Mouse (Mus musculus) thymus, postnatal 4 days (tissue): Measurements from ENCODE around the gene Sirt1.

Experiments
- DNase-seq: peaks from one replicate; pipeline ENCODE4 v3.0.0; 2021

The Sirt1 gene

GRCm38 (mm10) chr10:63313726-63314125 is 67.8 kb downstream of the Sirt1 start:
- no peak for DNase-seq

- DNase-seq: peak; percentile 93
Measured at GRCm38 (mm10) chr10:63308582-63309366, 72.7 kb downstream of the Sirt1 start.

GRCm38 (mm10) chr10:63302356-63302755 is 79.1 kb downstream of the Sirt1 start:
- DNase-seq: no peak

GRCm38 (mm10) chr10:63282846-63283245 is 98.7 kb downstream of the Sirt1 start:
- DNase-seq: no peak

- DNase-seq: no peak
Measured at GRCm38 (mm10) chr10:63282417-63282816, 99.1 kb downstream of the Sirt1 start.

- DNase-seq: no peak
Measured at GRCm38 (mm10) chr10:63279851-63280250, 101.7 kb downstream of the Sirt1 start.

- DNase-seq: no peak
Measured at GRCm38 (mm10) chr10:63277010-63277409, 104.5 kb downstream of the Sirt1 start.

GRCm38 (mm10) chr10:63272868-63273267 is 108.6 kb downstream of the Sirt1 start:
- no peak for DNase-seq

GRCm38 (mm10) chr10:63272401-63272800 is 109.1 kb downstream of the Sirt1 start:
- DNase-seq: no peak
